Mouse (Mus musculus): ENCODE measurements around the gene Gpr107. TPM values are rescaled to one million over a fixed set of nuclear protein-coding genes. Genes with fewer than 3 reads are reported as not detected.
A peak's percentile ranks its signal among the peaks of the same experiment; 100 is the strongest.

Gpr107 gene
- total and polyA plus RNA-seq, 3 experiments, result 16.4 to 18.3 TPM; not detected in 1

GRCm38 (mm10) chr2:31194356-31195021 is 42.4 kb downstream of the Gpr107 start:
- Histone ChIP-seq H3K79me2 (ENCODE audit: control insufficient read depth, insufficient read depth, low read length, poor library complexity) (no peaks in the 10 kb centered on the region), H3K9ac (ENCODE audit: control insufficient read depth, low read depth, low read length, poor library complexity, severe bottlenecking) (no peak overlapping the region), H3K4me1 (ENCODE audit: control insufficient read depth in 1 of 2, insufficient read depth in 2 of 2, low read length in 2 of 2) (no peaks in the 10 kb centered on the region), H3K4me3 (ENCODE audit: control insufficient read depth in 1 of 2, insufficient read depth in 1 of 2, low read depth in 2 of 2, low read length in 2 of 2) (no peak overlapping the region), H3K27ac (ENCODE audit: control insufficient read depth, low read depth, low read length) (no peak overlapping the region), H3K36me3 (ENCODE audit: control insufficient read depth in 1 of 2, insufficient read depth in 2 of 2, low read length in 2 of 2) (no peaks in the 10 kb centered on the region), H3K9me3 (replicated peaks; ENCODE audit: insufficient read depth, low read length) (no peaks in the 10 kb centered on the region), H3K27me3 (ENCODE audit: control insufficient read depth in 1 of 2, insufficient read depth in 2 of 2, low read length in 2 of 2) (no peaks in the 10 kb centered on the region)
- TF ChIP-seq CHD2 (IDR thresholded peaks at IDR 0.05; ENCODE audit: low read length), result no peak
- peak; percentile 61 to 76 (median 74) for TF ChIP-seq CTCF (IDR thresholded peaks at IDR 0.05 in 2 of 3, conservative IDR thresholded peaks at IDR 0.05 in 1 of 3; ENCODE audit: control insufficient read depth in 1 of 3, insufficient read depth in 1 of 3, low read depth in 2 of 3, low read length in 3 of 3, poor library complexity in 1 of 3, severe bottlenecking in 1 of 3)
- no peak for TF ChIP-seq NRF1 (IDR thresholded peaks at IDR 0.05; ENCODE audit: insufficient read depth, low read depth, low read length, poor library complexity, severe bottlenecking)
- no peak for TF ChIP-seq GATA1 (IDR thresholded peaks at IDR 0.05; ENCODE audit: low read depth, low read length)
- no peak for TF ChIP-seq MAX (IDR thresholded peaks at IDR 0.05; ENCODE audit: low read length)
- TF ChIP-seq SIN3A (IDR thresholded peaks at IDR 0.05; ENCODE audit: low read length), result no peak
- 0 out of 2 replicates have a peak, but pooled peaks have one; percentile 20 for TF ChIP-seq MYC (IDR thresholded peaks at IDR 0.05; ENCODE audit: low read depth, low read length)
- TF ChIP-seq UBTF (IDR thresholded peaks at IDR 0.05; ENCODE audit: borderline replicate concordance, insufficient read depth, low read depth, low read length), result no peak
- TF ChIP-seq BHLHE40 (IDR thresholded peaks at IDR 0.05; ENCODE audit: borderline replicate concordance, low read depth, low read length), result no peak
- TF ChIP-seq TCF12 (IDR thresholded peaks at IDR 0.05; ENCODE audit: low read depth, low read length), result no peak
- TF ChIP-seq SMC3 (IDR thresholded peaks at IDR 0.05; ENCODE audit: low read depth, low read length), result peak; percentile 53
- TF ChIP-seq MEF2A (IDR thresholded peaks at IDR 0.05; ENCODE audit: extremely low read depth, insufficient replicate concordance, low read depth, low read length, poor library complexity, severe bottlenecking), result no peak
- TF ChIP-seq ZC3H11A (IDR thresholded peaks at IDR 0.05; ENCODE audit: low read depth, low read length), result peak; percentile 27; the same call in 1 of the 2 replicates
- TF ChIP-seq POLR2AphosphoS5 (IDR thresholded peaks at IDR 0.05; ENCODE audit: borderline replicate concordance, low read depth, low read length), result no peak
- TF ChIP-seq JUND (IDR thresholded peaks at IDR 0.05; ENCODE audit: low read depth, low read length), result no peak
- TF ChIP-seq ZNF384 (IDR thresholded peaks at IDR 0.05; ENCODE audit: low read depth, low read length), result no peak
- TF ChIP-seq KAT2A (conservative IDR thresholded peaks at IDR 0.05; ENCODE audit: low read depth, low read length), result no peak
- no peak for TF ChIP-seq USF2 (IDR thresholded peaks at IDR 0.05; ENCODE audit: borderline replicate concordance in 1 of 2, insufficient read depth in 1 of 2, low read depth in 1 of 2, low read length in 2 of 2)
- no peak for TF ChIP-seq MXI1 (IDR thresholded peaks at IDR 0.05; ENCODE audit: low read depth, low read length)
- no peak for TF ChIP-seq ELF1 (IDR thresholded peaks at IDR 0.05; ENCODE audit: low read depth, low read length)
- TF ChIP-seq E2F4 (IDR thresholded peaks at IDR 0.05; ENCODE audit: borderline replicate concordance, low read depth, low read length), result no peak
- peak; percentile 67 for TF ChIP-seq RAD21 (IDR thresholded peaks at IDR 0.05; ENCODE audit: low read depth, low read length)
- no peak for TF ChIP-seq POLR2AphosphoS2 (IDR thresholded peaks at IDR 0.05; ENCODE audit: low read length)
- peak; percentile 55 for DNase-seq (ENCODE audit: low read depth, low spot score)
